Mouse (Mus musculus): ENCODE measurements at regions not wholly inside any gene's neighbourhood (a gene's known extent, or its start where the extent isn't known, plus 50 kb on each side); places are given as distances from the start of the nearest gene placed in this dataset.

GRCm38 (mm10) chr5:14404344-14404743 is 110.4 kb upstream of the Pclo start:
- DNase-seq, result no peak
- WGBS, result 73% methylated on average over 2 of the region's 2 CpGs
- TF ChIP-seq CTCF (conservative IDR thresholded peaks at IDR 0.05; ENCODE audit: insufficient read depth, insufficient read length, low read depth, low read length) (no peak), POLR2A (IDR thresholded peaks at IDR 0.05; ENCODE audit: low read depth, low read length) (no peak)

GRCm38 (mm10) chr5:14415234-14415862 is 99.4 kb upstream of the Pclo start:
- 85% methylated on average over 1 of the region's 1 CpGs for WGBS
- DNase-seq, result no peak

More at GRCm38 (mm10) chr5:14404344-14404743, 110.4 kb upstream of the Pclo start:
- H3K27ac ChIP-seq (ENCODE audit: insufficient read depth, low read depth, low read length), result no peak overlapping the region
- no peak overlapping the region for H3K4me3 ChIP-seq (ENCODE audit: insufficient read depth, low read depth, low read length)
- H3K27me3 ChIP-seq (replicated peaks; ENCODE audit: control insufficient read depth, insufficient read depth, low read length), result no peaks in the 10 kb centered on the region
- no peaks in the 10 kb centered on the region for H3K4me1 ChIP-seq (ENCODE audit: control insufficient read depth, insufficient read depth, low read length)
- H3K36me3 ChIP-seq (ENCODE audit: control insufficient read depth, insufficient read depth, low read length), result no peaks in the 10 kb centered on the region

GRCm38 (mm10) chr5:14453082-14453481 is 61.6 kb upstream of the Pclo start:
- WGBS, result 43% methylated on average over 5 of the region's 5 CpGs
- Histone ChIP-seq H3K4me1 (ENCODE audit: control insufficient read depth, insufficient read depth, low read length) (no peaks in the 10 kb centered on the region), H3K36me3 (ENCODE audit: control insufficient read depth, insufficient read depth, low read length) (no peaks in the 10 kb centered on the region), H3K27ac (ENCODE audit: insufficient read depth, low read depth, low read length) (no peak overlapping the region), H3K4me3 (ENCODE audit: insufficient read depth, low read depth, low read length) (no peak overlapping the region), H3K27me3 (replicated peaks; ENCODE audit: control insufficient read depth, insufficient read depth, low read length) (no peaks in the 10 kb centered on the region)
- no peak for DNase-seq
- TF ChIP-seq POLR2A (IDR thresholded peaks at IDR 0.05; ENCODE audit: low read depth, low read length) (no peak), CTCF (conservative IDR thresholded peaks at IDR 0.05; ENCODE audit: insufficient read depth, insufficient read length, low read depth, low read length) (no peak)

More at GRCm38 (mm10) chr5:14415234-14415862, 99.4 kb upstream of the Pclo start:
- Histone ChIP-seq H3K36me3 (ENCODE audit: control insufficient read depth, insufficient read depth, low read length) (no peaks in the 10 kb centered on the region), H3K4me3 (ENCODE audit: insufficient read depth, low read depth, low read length) (no peak overlapping the region), H3K27ac (ENCODE audit: insufficient read depth, low read depth, low read length) (no peak overlapping the region), H3K4me1 (ENCODE audit: control insufficient read depth, insufficient read depth, low read length) (no peaks in the 10 kb centered on the region), H3K27me3 (replicated peaks; ENCODE audit: control insufficient read depth, insufficient read depth, low read length) (no peaks in the 10 kb centered on the region)
- TF ChIP-seq POLR2A (IDR thresholded peaks at IDR 0.05; ENCODE audit: low read depth, low read length) (no peak), CTCF (conservative IDR thresholded peaks at IDR 0.05; ENCODE audit: insufficient read depth, insufficient read length, low read depth, low read length) (no peak)
